Mouse (Mus musculus) bone marrow, adult 2 months (tissue): ENCODE results near the gene Fitm2.

Experiments used
- CTCF ChIP-seq: fragments of 200-500 bp; IDR thresholded peaks from 2 replicates; pipeline ENCODE4 v1.5.1; 2011; ENCODE audit warnings: low read length, control low read depth; ENCODE audit not compliant: control insufficient read depth, insufficient read depth
- POLR2A ChIP-seq: fragments of 200-500 bp; IDR thresholded peaks from 2 replicates; pipeline ENCODE4 v1.6.1; 2011; ENCODE audit warnings: low read depth, mild to moderate bottlenecking, control low read depth, low read length, borderline replicate concordance; ENCODE audit not compliant: control insufficient read depth

- TF ChIP-seq CTCF = no peak
- TF ChIP-seq POLR2A = no peak
These were observed 55.4 kb downstream of the Fitm2 start for GRCm38 (mm10) chr2:163417026-163417425.
